Mouse (Mus musculus) forebrain, embryonic 16.5 days (tissue): Measurements from ENCODE around the gene Ppp1r3a. TPM values are rescaled to one million over a fixed set of nuclear protein-coding genes. Genes with fewer than 3 reads are reported as not detected.
"Not testable (repeated sequence)": the region's sequence is repeated elsewhere in the genome, so short reads cannot be mapped to it uniquely, and the experiment has no call there.

Source experiments
- ATAC-seq: fragments of 200-750 bp; cut with Nextera tagmentation; 2 replicates; pipeline ENCODE4 v1.8.0; 2017; ENCODE audit warnings: mild to moderate bottlenecking, moderate library complexity
- H3K27ac ChIP-seq: fragments of 300-500 bp; sonication (generic); 2 replicates; pipeline ENCODE4 v1.5.1; 2014; ENCODE audit warnings: low read length, control low read depth
- H3K27me3 ChIP-seq: fragments of 300-500 bp; sonication (generic); replicated peaks from 2 replicates; pipeline ENCODE4 v1.6.1; 2014; ENCODE audit warnings: low read length; ENCODE audit not compliant: control insufficient read depth, insufficient read depth
- H3K36me3 ChIP-seq: fragments of 300-500 bp; sonication (generic); 2 replicates; pipeline ENCODE4 v1.6.1; 2014; ENCODE audit not compliant: control insufficient read depth, insufficient read depth
- H3K4me1 ChIP-seq: fragments of 300-500 bp; sonication (generic); replicated peaks from 2 replicates; pipeline ENCODE4 v1.6.1; 2014; ENCODE audit warnings: low read length; ENCODE audit not compliant: control insufficient read depth, insufficient read depth
- H3K4me2 ChIP-seq: fragments of 300-500 bp; sonication (generic); 2 replicates; pipeline ENCODE4 v1.6.1; 2014; ENCODE audit warnings: mild to moderate bottlenecking, low read length, control low read depth
- H3K4me3 ChIP-seq: fragments of 300-500 bp; sonication (generic); replicated peaks from 2 replicates; pipeline ENCODE4 v1.5.1; 2014; ENCODE audit warnings: mild to moderate bottlenecking, low read length, control low read depth
- H3K9ac ChIP-seq: fragments of 300-500 bp; sonication (generic); replicated peaks from 2 replicates; pipeline ENCODE4 v1.6.1; 2014; ENCODE audit warnings: low read depth, low read length, control low read depth
- H3K9me3 ChIP-seq: fragments of 300-500 bp; sonication (generic); 2 replicates; pipeline ENCODE4 v1.6.1; 2016; ENCODE audit warnings: low read length; ENCODE audit not compliant: control insufficient read depth
- WGBS: fragments of 180-500 bp; shearing (Covaris S2); extraction: QIAGEN DNeasy Blood & Tissue Kit; methylation state at CpG from one replicate; pipeline ENCODE4 v1.1.7; 2014; 5-methylcytosine and 5-hydroxymethylcytosine counted together
- polyA plus RNA-seq: library from polyadenylated mRNA; unstranded; fragments of >200 nt; fragmentation: Nextera tagmentation; extraction: Ambion mirVana; gene quantifications from 2 replicates; pipeline ENCODE4 v1.2.1, GENCODE M21; 2015

Ppp1r3a gene
- polyA plus RNA-seq, 1 experiment from 2014 or later: not detected

DNA sequence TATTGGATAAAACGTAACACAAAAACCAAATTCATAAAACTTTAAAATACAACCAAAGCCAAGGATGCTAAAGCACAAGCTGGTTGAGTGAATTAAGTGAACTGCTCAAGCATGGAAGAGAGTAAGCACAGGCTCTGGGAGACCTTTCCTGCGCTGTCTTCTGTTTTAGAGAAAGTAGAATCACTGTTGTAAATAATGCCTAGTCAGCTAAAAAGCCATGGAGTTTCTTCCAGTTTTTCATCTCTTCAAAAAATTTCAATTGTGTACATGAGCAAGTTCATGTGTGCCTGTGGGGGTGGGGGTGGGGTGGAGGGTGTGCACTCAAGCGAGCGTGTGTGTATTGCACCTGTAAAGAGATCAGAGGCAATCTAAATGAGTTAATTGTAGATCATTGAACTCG is 24.1 kb downstream of the Ppp1r3a start:
- Histone ChIP-seq H3K9me3 (no peaks in the 10 kb centered on the region), H3K36me3 (no peaks in the 10 kb centered on the region), H3K4me2 (no peak overlapping the region), H3K4me3 (no peak overlapping the region), H3K9ac (no peak overlapping the region), H3K27ac (no peak overlapping the region), H3K4me1 (no peaks in the 10 kb centered on the region), H3K27me3 (no peaks in the 10 kb centered on the region)
- no peak for ATAC-seq
- WGBS: 87% methylated on average over 5 of the region's 5 CpGs

DNA sequence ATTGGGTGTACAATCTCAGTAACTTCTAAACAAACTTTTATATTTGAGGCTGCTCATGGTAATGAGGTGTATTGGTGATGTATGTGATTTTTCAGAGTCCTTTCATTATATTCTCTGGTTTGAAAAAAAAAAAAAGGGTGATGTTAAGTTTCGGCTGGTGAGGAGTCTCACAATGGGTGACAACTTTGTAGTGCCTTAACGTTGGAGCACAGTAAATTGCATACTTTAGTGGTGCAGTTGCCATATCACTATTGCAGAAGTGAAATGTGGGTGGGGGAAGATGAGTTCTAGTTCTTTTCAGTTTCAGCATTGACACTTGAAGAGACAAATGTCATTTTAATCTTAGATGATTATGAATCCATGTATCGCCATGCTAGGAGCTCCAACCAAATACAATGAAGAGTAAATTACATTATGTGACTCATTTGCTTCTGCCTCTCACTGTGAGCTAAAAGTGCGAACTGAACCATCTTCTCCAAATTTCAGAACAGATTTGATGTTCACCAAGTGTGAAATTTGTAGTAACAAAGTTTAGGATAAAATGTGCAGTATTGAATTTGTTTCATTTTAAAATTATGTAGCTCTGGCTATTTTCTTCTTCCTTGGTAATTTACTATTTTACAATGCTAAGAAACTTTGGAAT is 34.2 kb downstream of the Ppp1r3a start:
- Histone ChIP-seq H3K4me3 (no peak overlapping the region), H3K36me3 (no peaks in the 10 kb centered on the region), H3K9ac (no peak overlapping the region), H3K27ac (peak overlapping the region; percentile 31), H3K9me3 (no peaks in the 10 kb centered on the region), H3K4me2 (peak overlapping the region; percentile 11; the same call in 1 of the 2 replicates), H3K4me1 (peaks cover 9% of the 10 kb centered on the region), H3K27me3 (no peaks in the 10 kb centered on the region)
- 41% methylated on average over 4 of the region's 4 CpGs for WGBS
- peak; percentile 66; the same call in 1 of the 2 replicates for ATAC-seq

DNA sequence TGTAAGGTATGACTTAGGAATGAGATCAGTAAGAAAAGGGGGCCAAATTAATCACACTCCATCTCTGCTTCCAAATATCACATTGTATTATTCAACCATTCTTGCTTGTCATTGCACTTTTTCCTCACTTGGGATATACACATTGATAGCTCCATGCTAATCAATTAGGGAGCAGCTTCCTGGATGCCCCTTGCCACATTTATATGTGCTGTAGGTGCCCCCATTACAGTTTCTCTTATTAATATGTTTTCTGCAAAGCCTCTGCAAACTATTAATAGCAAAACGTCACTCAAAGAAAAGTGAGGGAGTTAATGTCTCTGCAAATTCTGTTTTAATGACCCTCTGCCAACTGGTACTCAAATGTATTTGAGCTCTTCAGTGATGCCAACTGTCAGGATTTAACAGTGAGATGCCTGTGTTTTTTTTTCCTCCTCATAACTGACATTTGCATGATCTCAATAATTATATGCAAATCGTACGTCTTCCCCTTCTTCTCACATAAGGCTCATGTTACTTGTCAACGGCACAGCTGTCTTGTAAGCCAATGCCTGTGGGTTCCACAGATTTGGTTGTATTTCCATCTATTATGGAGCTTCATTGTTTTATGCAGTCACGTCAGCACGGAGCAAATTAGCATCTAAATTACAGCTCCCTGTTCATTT is 34.8 kb downstream of the Ppp1r3a start:
- Histone ChIP-seq H3K27ac (peak overlapping the region; percentile 53), H3K9ac (no peak overlapping the region), H3K36me3 (no peaks in the 10 kb centered on the region), H3K4me1 (peaks cover 9% of the 10 kb centered on the region), H3K4me3 (no peak overlapping the region), H3K4me2 (peak overlapping the region; percentile 11; the same call in 1 of the 2 replicates), H3K9me3 (no peaks in the 10 kb centered on the region), H3K27me3 (no peaks in the 10 kb centered on the region)
- 14% methylated on average over 6 of the region's 6 CpGs for WGBS
- ATAC-seq: peak; percentile 99

DNA sequence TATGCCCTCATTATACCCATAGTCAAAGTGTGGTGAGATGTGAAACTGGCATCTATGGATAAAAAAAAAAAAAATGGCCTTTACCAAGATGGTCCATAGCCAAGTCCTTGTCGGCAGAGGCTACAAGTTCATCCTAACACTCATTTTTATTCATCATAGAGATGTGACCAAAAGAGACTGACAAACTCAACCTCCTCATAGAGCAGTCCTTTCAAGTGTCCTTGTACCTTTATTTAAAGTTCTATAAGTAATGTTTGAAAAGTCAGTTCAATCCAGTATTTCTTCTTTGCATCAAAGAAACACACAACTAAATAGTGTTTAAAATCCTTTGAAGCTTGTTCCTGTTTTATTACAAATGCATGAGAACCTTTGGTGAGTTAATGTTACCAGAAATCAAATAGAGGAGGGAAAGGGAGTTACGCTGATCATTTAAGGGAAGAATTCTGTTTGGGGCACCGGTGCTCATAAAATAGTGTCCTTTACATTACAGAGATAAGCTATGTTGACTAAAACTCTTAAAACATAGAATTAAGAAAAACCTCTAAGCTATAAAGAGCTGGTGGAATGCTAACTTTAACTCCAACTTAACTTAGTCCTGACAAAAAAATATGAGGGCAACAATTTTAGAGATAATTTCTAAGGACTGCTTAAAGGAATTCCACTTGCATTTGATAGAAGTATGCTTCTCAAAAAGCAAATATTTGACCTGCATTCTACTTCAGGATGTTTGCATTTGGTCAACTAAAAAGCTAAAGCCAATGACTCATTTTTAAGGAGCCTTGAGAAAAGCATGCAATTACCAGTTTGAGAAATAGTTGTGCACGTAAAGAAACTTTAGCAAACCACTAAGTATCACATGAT is 39.7 kb downstream of the Ppp1r3a start:
- no peak overlapping the region for H3K4me2 ChIP-seq

DNA sequence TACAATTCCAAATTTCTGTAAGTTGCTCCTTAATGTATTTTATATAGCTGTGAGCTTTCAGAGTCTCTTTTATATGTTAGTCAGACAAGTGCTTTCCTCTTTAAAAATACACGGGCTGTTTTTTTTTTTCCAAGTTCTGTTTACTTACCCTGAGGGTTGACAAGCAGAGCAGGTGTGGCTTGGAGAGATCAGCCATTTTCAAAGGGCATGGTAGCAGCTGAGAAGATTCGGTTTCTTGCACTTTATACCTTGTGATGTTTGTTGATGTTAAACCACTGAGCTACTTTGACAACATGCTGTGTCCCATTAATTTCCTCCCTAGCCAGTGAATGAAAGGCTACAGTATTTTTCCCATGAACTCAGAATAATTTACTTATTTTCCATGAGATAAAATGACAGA is 42.9 kb downstream of the Ppp1r3a start:
- Histone ChIP-seq H3K36me3 (no peaks in the 10 kb centered on the region), H3K4me2 (no peak overlapping the region), H3K27ac (no peak overlapping the region), H3K4me3 (no peak overlapping the region), H3K9ac (no peak overlapping the region), H3K9me3 (no peaks in the 10 kb centered on the region), H3K27me3 (no peaks in the 10 kb centered on the region), H3K4me1 (no peaks in the 10 kb centered on the region)
- ATAC-seq: no peak
- 58% methylated on average over 2 of the region's 2 CpGs for WGBS

More for the DNA sequence above, 39.7 kb downstream of the Ppp1r3a start:
- no peak overlapping the region for H3K9ac ChIP-seq
- H3K4me3 ChIP-seq: no peak overlapping the region
- H3K36me3 ChIP-seq: no peaks in the 10 kb centered on the region
- H3K4me1 ChIP-seq: peaks cover 4% of the 10 kb centered on the region; the same call in 1 of the 2 replicates
- H3K27ac ChIP-seq: no peak overlapping the region
- ATAC-seq: no peak
- WGBS: 92% methylated on average over 4 of the region's 4 CpGs
- no peaks in the 10 kb centered on the region for H3K27me3 ChIP-seq
- H3K9me3 ChIP-seq: no peaks in the 10 kb centered on the region

DNA sequence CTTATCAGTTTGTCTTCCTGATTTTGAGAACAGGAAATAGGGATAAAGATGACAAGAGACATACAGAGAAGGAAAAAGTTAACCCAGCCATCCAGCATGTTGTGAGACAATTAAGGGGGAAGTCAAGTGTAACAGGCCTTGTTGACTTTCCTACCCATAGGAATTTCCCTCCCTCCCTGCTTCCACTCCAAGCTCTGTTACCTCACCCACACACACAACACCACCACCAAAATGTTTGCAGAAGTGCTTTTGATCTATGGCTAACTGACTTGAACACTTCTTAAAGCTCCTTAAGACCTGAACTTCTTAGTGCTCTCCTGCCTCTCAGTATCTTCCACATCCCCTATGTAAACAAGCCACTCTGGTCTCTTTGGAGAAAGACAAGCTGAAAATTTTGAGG is 55.0 kb downstream of the Ppp1r3a start:
- Histone ChIP-seq H3K4me3 (no peak overlapping the region), H3K36me3 (no peaks in the 10 kb centered on the region), H3K27ac (no peak overlapping the region), H3K4me1 (no peaks in the 10 kb centered on the region), H3K27me3 (no peaks in the 10 kb centered on the region), H3K4me2 (no peak overlapping the region), H3K9ac (no peak overlapping the region), H3K9me3 (no peaks in the 10 kb centered on the region)
- ATAC-seq: no peak

DNA sequence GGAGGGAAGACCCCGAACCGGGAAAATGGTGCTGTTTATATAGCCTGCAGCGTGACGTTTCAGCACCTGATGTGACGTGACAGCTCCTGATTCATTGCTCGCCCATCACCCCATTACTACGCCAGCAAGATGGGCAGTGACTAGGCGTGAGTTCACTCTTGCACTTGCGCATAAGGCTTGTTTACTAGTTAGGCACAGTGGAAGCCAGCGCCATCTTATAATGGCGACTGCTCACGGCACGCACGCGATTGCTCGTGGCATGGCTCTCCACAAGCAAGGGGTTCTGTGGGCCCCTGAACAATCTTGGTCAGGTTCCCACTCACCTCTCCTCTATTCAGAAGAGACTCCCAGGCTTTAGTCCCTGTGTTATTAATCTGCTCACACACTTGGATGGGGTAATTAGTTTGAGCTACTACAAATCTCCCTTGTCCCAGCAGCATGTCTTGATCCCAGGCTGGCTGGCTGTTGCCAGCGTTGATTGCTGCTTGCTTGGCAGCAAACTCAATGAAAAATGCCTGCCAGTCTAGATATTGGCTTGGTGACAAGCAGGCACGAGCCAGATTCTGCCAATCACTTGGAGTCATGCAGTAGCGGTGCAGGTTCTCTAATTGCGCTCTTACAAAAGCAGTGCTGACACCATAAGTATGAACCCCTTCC is 75.7 kb downstream of the Ppp1r3a start:
- H3K9me3 ChIP-seq, H3K36me3 ChIP-seq, H3K4me1 ChIP-seq, H3K27me3 ChIP-seq, H3K9ac ChIP-seq: not testable (repeated sequence)
- peak overlapping the region; percentile 21; the same call in 1 of the 2 replicates for H3K4me2 ChIP-seq
- peak overlapping the region; percentile 79 for H3K27ac ChIP-seq
- peak; percentile 97 for ATAC-seq
- WGBS: 56% methylated on average over 20 of the region's 20 CpGs
- H3K4me3 ChIP-seq: 0 out of 2 replicates have a peak overlapping the region, but pooled peaks have one; percentile 17

DNA sequence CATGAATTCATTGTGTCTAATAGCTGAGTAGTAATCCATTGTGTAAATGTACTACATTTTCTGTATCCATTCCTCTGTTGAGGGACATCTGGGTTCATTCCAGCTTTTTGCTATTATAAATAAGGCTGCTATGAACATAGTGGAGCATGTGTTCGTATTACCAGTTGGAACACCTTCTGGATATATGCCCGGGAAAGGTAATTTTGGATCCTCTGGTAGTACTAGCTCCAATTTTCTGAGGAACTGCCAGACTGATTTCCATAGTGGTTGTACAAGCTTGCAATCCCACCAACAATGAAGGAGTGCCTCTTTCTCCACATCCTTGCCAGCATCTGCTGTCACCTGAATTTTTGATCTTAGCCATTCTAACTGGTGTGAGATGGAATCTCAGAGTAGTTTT is 86.1 kb downstream of the Ppp1r3a start:
- H3K36me3 ChIP-seq, ATAC-seq, H3K4me3 ChIP-seq, H3K27me3 ChIP-seq, H3K4me2 ChIP-seq, H3K9ac ChIP-seq, H3K27ac ChIP-seq, H3K4me1 ChIP-seq, H3K9me3 ChIP-seq: not testable (repeated sequence)
- WGBS: 78% methylated on average over 2 of the region's 2 CpGs

DNA sequence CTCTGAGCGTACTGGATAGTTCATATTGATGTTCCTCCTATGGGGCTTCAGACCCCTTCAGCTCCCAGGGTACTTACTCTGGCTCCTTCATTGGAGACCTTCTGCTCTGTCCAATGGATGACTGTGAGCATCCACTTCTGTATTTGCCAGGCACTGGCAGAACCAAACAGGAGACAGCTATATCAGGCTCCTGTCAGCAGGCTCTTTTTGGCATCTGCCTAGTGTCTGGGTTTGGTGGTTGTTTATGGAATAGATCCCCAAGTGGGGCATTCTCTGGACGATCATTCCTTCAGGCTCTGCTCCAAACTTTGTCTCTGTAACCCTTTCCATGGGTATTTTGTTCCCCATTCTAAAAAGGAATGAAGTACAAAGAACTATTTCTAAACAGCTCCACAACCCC is 87.4 kb downstream of the Ppp1r3a start:
- H3K4me3 ChIP-seq, H3K9me3 ChIP-seq, H3K36me3 ChIP-seq, H3K4me2 ChIP-seq, H3K4me1 ChIP-seq, H3K27ac ChIP-seq, H3K9ac ChIP-seq, H3K27me3 ChIP-seq, ATAC-seq: not testable (repeated sequence)
- WGBS: 92% methylated on average over 2 of the region's 2 CpGs
